Mouse (Mus musculus) heart, embryonic 11.5 days (tissue): ENCODE data around the gene Gm20479. TPM values are rescaled to one million over a fixed set of nuclear protein-coding genes. Genes with fewer than 3 reads are reported as not detected.

Source experiments
- ATAC-seq: fragments of 200-750 bp; cut with Nextera tagmentation; replicated peaks from 2 replicates; pipeline ENCODE4 v1.8.0; 2017; ENCODE audit warnings: moderate library complexity; ENCODE audit not compliant: insufficient number of reproducible peaks, low FRiP score, low TSS enrichment
- H3K27ac ChIP-seq: fragments of 300-500 bp; sonication (generic); 2 replicates; pipeline ENCODE4 v1.5.1; 2014; ENCODE audit warnings: mild to moderate bottlenecking, low read depth, low read length
- H3K27me3 ChIP-seq: fragments of 300-500 bp; sonication (generic); 2 replicates; pipeline ENCODE4 v1.6.1; 2014; ENCODE audit warnings: mild to moderate bottlenecking, low read length, mixed read lengths; ENCODE audit not compliant: control insufficient read depth, insufficient read depth
- H3K36me3 ChIP-seq: fragments of 300-500 bp; sonication (generic); 2 replicates; pipeline ENCODE4 v1.6.1; 2014; ENCODE audit warnings: mild to moderate bottlenecking, low read length, moderate library complexity, mixed read lengths; ENCODE audit not compliant: control insufficient read depth, insufficient read depth
- H3K4me1 ChIP-seq: fragments of 300-500 bp; sonication (generic); 2 replicates; pipeline ENCODE4 v1.6.1; 2014; ENCODE audit warnings: low read length; ENCODE audit not compliant: control insufficient read depth, insufficient read depth
- H3K4me2 ChIP-seq: fragments of 300-500 bp; sonication (generic); 2 replicates; pipeline ENCODE4 v1.6.1; 2014; ENCODE audit warnings: mild to moderate bottlenecking, moderate library complexity
- H3K4me3 ChIP-seq: fragments of 300-500 bp; sonication (generic); 2 replicates; pipeline ENCODE4 v1.5.1; 2014; ENCODE audit warnings: low read depth, low read length
- H3K9ac ChIP-seq: fragments of 300-500 bp; sonication (generic); 2 replicates; pipeline ENCODE4 v1.6.1; 2014; ENCODE audit warnings: mild to moderate bottlenecking, low read depth, low read length, moderate library complexity
- H3K9me3 ChIP-seq: fragments of 300-500 bp; sonication (generic); replicated peaks from 2 replicates; pipeline ENCODE4 v1.6.1; 2016; ENCODE audit warnings: low read length; ENCODE audit not compliant: control insufficient read depth
- WGBS: fragments of 180-500 bp; shearing (Covaris S2); extraction: QIAGEN DNeasy Blood & Tissue Kit; methylation state at CpG from one replicate; pipeline ENCODE4 v1.1.7; 2014; ENCODE audit not compliant: insufficient replicate concordance; 5-methylcytosine and 5-hydroxymethylcytosine counted together
- polyA plus RNA-seq: library from polyadenylated mRNA; unstranded; fragments of >200 nt; fragmentation: Nextera tagmentation; extraction: Ambion mirVana; gene quantifications from 2 replicates; pipeline ENCODE4 v1.2.1, GENCODE M21; 2014

Gm20479 gene
- polyA plus RNA-seq, 1 experiment from 2014 or later: 1.6 TPM

- peak overlapping the region; percentile 80 for H3K4me2 ChIP-seq
- peaks cover 3% of the 10 kb centered on the region for H3K36me3 ChIP-seq
- H3K9me3 ChIP-seq: no peaks in the 10 kb centered on the region
- WGBS: 27% methylated on average over 6 of the region's 6 CpGs
- H3K27me3 ChIP-seq: no peaks in the 10 kb centered on the region
- ATAC-seq: no peak
- H3K4me3 ChIP-seq: peak overlapping the region; percentile 56; the same call in 1 of the 2 replicates
- H3K9ac ChIP-seq: no peak overlapping the region
- H3K27ac ChIP-seq: no peak overlapping the region
- H3K4me1 ChIP-seq: 0 out of 2 replicates have a peak, but pooled peaks cover 2% of the 10 kb centered on the region
These were observed 3.1 kb downstream of the Gm20479 start for GRCm38 (mm10) chr7:27354144-27354543.

DNA sequence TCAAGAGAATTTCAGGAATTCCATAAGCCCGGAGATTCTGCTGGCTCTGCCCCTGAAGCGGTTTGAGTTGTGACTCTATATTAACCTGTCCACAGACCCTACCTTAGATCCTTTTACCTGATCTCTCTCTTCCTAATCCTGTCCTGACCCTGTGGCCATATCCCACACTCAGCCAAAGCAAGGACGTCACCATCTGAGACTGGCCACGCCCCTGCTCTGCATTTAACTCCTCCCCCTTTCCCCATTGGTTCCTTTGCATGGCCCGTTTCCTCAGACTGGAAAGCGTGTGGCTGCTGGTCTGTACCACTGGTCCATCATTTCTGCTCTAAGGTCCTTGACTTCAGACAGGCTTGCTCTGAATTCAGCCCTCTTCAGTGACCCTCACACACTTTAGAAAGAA is 11.8 kb downstream of the Gm20479 start:
- WGBS: 14% methylated on average over 6 of the region's 6 CpGs
- no peaks in the 10 kb centered on the region for H3K9me3 ChIP-seq
- H3K27ac ChIP-seq: no peak overlapping the region
- no peaks in the 10 kb centered on the region for H3K4me1 ChIP-seq
- H3K9ac ChIP-seq: no peak overlapping the region
- ATAC-seq: no peak; the same call in 1 of the 2 replicates
- H3K36me3 ChIP-seq: peaks cover 10% of the 10 kb centered on the region
- no peaks in the 10 kb centered on the region for H3K27me3 ChIP-seq
- H3K4me3 ChIP-seq: no peak overlapping the region
- no peak overlapping the region for H3K4me2 ChIP-seq

DNA sequence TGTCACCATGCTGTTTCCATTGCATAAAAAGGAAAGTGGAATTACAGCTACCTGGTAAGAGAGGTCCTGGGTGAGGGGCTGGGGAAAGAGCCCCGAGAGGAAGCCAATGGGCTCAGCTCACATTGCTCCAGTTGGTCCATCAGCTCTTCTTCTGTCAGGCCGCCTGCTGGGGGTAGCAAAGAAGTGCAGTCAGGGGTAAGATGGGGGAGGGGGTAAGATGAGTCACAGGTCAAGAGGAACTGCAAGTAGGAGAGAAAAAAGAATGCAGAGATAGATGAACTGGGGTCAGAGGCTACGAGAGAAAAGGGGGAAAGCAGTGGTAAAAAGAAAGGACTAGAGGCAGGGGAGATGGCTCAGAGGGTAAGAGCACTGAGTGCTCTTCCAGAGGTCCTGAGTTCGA is 14.6 kb downstream of the Gm20479 start:
- no peak for ATAC-seq
- no peak overlapping the region for H3K27ac ChIP-seq
- H3K4me1 ChIP-seq: no peaks in the 10 kb centered on the region
- no peak overlapping the region for H3K4me2 ChIP-seq
- no peaks in the 10 kb centered on the region for H3K9me3 ChIP-seq
- WGBS: 37% methylated on average over 4 of the region's 4 CpGs
- no peak overlapping the region for H3K4me3 ChIP-seq
- H3K27me3 ChIP-seq: peaks cover 17% of the 10 kb centered on the region
- no peak overlapping the region for H3K9ac ChIP-seq
- peaks cover 3% of the 10 kb centered on the region; the same call in 1 of the 2 replicates for H3K36me3 ChIP-seq

DNA sequence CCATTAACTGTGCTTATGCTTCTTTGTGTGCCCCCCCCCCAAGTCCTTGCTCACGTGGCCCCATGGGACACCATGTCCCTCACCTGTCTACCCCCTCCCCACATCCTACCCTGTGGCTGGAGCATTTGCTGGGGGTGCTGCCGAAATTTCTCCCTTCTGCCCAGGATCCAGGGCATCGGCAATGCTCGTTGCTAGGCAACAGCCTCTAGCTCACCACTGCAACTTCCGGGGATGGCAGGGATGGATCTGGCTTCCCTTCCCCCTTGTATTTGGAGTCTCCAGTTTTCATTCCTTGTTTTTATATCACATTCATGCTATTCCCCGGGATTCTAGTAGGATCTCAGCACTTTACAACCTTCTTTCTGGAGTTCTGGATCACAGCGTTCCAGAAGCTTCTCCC is 17.7 kb downstream of the Gm20479 start:
- H3K4me3 ChIP-seq: no peak overlapping the region
- H3K27me3 ChIP-seq: peaks cover 44% of the 10 kb centered on the region
- 44% methylated on average over 7 of the region's 7 CpGs for WGBS

GRCm38 (mm10) chr7:27339114-27339513 is 18.1 kb downstream of the Gm20479 start:
- Histone ChIP-seq H3K27ac (no peak overlapping the region), H3K36me3 (no peaks in the 10 kb centered on the region), H3K4me2 (no peak overlapping the region), H3K9ac (no peak overlapping the region), H3K4me1 (peaks cover 3% of the 10 kb centered on the region; the same call in 1 of the 2 replicates), H3K27me3 (peaks cover 48% of the 10 kb centered on the region), H3K4me3 (no peak overlapping the region), H3K9me3 (no peaks in the 10 kb centered on the region)
- no peak for ATAC-seq
- WGBS: 62% methylated on average over 4 of the region's 4 CpGs

More for the DNA sequence above, 17.7 kb downstream of the Gm20479 start:
- Histone ChIP-seq H3K36me3 (peaks cover under 1% of the 10 kb centered on the region; the same call in 1 of the 2 replicates), H3K9ac (no peak overlapping the region), H3K27ac (no peak overlapping the region), H3K4me1 (no peaks in the 10 kb centered on the region), H3K4me2 (no peak overlapping the region), H3K9me3 (no peaks in the 10 kb centered on the region)
- ATAC-seq: no peak

- WGBS: 2% methylated on average over 35 of the region's 36 CpGs
- peaks cover 15% of the 10 kb centered on the region for H3K4me1 ChIP-seq
- peaks cover 66% of the 10 kb centered on the region for H3K27me3 ChIP-seq
- H3K27ac ChIP-seq: no peak within 1 kb of the TSS
- peak within 1 kb of the TSS; percentile 59 for H3K9ac ChIP-seq
- peak within 1 kb of the TSS; percentile 47 for H3K4me3 ChIP-seq
- 0 out of 2 replicates have a peak, but pooled peaks have one; percentile 16 for ATAC-seq
- no peaks in the 10 kb centered on the region for H3K9me3 ChIP-seq
- peak within 1 kb of the TSS; percentile 80 for H3K4me2 ChIP-seq
- no peaks in the 10 kb centered on the region for H3K36me3 ChIP-seq
These were observed 19.9 kb downstream of the Gm20479 start, which contains the start of gene Ltbp4 for GRCm38 (mm10) chr7:27337175-27337853. Gene Ltbp4, minus strand, starts transcription at chr7:27337692.

DNA sequence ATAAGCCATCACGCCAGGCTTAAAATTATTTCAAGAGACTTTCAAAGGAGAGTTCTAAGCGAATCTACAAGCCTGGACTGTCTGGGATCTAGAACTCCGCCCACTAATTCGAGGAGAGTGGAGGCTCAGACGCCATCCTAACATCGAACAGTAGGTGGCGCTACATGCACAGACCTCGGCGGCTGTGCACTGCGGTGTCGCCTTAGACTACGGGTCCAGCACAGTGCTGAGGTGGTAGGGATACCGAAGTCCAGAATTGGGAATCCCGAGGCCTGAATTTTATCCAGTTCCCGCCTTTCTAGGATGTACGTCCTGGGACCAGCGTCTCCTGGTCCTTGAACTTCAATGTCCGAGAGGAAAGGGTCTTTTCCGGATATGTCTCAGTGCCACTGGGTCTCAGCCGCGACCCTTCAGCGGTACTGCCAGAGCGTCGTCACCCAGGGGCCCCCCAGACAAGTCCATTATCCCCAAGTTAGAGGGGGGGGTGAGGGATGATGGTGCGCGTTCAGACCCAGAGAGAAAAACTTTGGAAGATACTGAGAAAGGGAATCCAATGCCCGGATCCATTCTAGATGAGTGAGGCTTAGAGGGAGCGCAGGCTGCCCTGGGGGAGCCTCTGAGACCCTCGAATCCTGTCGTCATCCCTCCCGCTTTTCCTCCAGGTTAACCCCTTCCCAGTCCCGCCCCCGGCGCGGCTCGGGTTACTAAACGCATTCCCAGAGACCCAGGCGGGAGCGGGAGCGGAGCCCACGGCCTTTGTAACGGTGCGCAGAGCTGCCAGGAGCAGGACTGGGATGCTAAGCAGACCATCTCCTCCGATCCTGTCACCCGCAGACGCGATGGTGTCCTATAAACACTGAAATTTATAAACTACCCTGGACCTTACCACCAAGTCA is 21.0 kb downstream of the Gm20479 start:
- no peaks in the 10 kb centered on the region for H3K36me3 ChIP-seq
- peak overlapping the region; percentile 59; the same call in 1 of the 2 replicates for H3K9ac ChIP-seq
- H3K4me3 ChIP-seq: peak overlapping the region; percentile 47
- ATAC-seq: peak; percentile 67
- H3K27me3 ChIP-seq: peaks cover 74% of the 10 kb centered on the region
- no peak overlapping the region for H3K27ac ChIP-seq
- no peaks in the 10 kb centered on the region for H3K9me3 ChIP-seq
- under 1% methylated on average over 47 of the region's 47 CpGs for WGBS
- H3K4me2 ChIP-seq: peak overlapping the region; percentile 80
- peaks cover 17% of the 10 kb centered on the region for H3K4me1 ChIP-seq

DNA sequence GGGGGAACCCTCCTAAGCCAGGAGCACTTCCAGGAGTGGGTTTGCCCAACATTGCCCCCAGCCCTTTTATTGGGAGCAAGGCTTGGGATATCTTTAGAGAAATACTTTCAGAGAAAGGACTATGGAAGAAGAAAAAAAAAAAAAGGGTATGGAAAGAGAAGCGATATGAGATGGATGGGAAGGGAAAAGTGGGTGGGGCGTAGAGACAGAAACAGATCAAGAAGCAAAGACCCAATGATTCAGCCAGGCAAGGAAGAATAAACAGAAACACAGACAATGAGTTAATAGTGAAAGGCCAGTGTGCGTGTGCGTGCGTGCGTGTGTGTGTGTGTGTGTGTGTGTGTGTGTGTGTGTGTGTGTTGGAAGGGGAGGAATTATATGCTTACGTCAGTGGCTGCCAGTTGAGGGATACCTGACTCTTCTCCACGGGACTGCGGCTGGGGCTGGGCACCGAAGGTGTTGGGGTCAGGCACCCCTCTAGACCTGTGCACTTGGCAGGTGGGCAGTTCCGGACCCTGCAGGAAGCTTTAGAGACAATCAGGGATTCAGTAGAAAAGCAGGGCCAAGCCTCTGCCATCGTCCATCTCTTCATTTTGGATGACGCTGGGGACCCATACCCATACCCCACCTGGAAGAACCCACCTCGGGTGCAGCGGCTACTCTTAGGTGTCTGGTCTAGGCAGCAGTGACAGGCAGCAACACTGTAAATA is 22.1 kb downstream of the Gm20479 start:
- Histone ChIP-seq H3K4me2 (peak overlapping the region; percentile 86), H3K9me3 (no peaks in the 10 kb centered on the region), H3K4me3 (peak overlapping the region; percentile 53), H3K9ac (0 out of 2 replicates have a peak overlapping the region, but pooled peaks have one; percentile 28), H3K27me3 (peaks cover 84% of the 10 kb centered on the region), H3K36me3 (no peaks in the 10 kb centered on the region), H3K27ac (peak overlapping the region; percentile 35; the same call in 1 of the 2 replicates), H3K4me1 (peaks cover 25% of the 10 kb centered on the region)
- 51% methylated on average over 15 of the region's 15 CpGs for WGBS
- ATAC-seq: no peak
